Mouse (Mus musculus) lung, postnatal 0 days (tissue): ENCODE measurements around the gene Gab1.

ENCODE experiments used
- CTCF ChIP-seq: IDR thresholded peaks from 2 replicates; pipeline ENCODE4 v1.5.1; 2016; ENCODE audit warnings: antibody characterized with exemption, mild to moderate bottlenecking
- EP300 ChIP-seq: IDR thresholded peaks from 2 replicates; pipeline ENCODE4 v1.6.1; 2016; ENCODE audit warnings: antibody characterized with exemption, mild to moderate bottlenecking, control low read depth

GRCm38 (mm10) chr8:80826996-80827395 lies 53.3 kb downstream of the Gab1 start:
- TF ChIP-seq CTCF (no peak), EP300 (no peak)
